Mouse (Mus musculus): Measurements from ENCODE around the gene Ap1g1. TPM values are rescaled to one million over a fixed set of nuclear protein-coding genes. Genes with fewer than 3 reads are reported as not detected.
"Not testable (repeated sequence)": the region's sequence is repeated elsewhere in the genome, so short reads cannot be mapped to it uniquely, and the experiment has no call there.

The Ap1g1 gene
- polyA plus RNA-seq, 1 experiment from 2014 or later = 24.7 TPM

- WGBS = 85% methylated on average over 5 of the region's 5 CpGs
- Histone ChIP-seq H3K9ac (no peak overlapping the region), H3K4me3 (no peak overlapping the region), H3K4me2 (no peak overlapping the region), H3K9me3 (replicated peaks) (no peaks in the 10 kb centered on the region), H3K27ac (no peak overlapping the region), H3K36me3 (peaks cover 12% of the 10 kb centered on the region; the same call in 1 of the 2 replicates), H3K27me3 (no peaks in the 10 kb centered on the region), H3K4me1 (replicated peaks) (peaks cover 10% of the 10 kb centered on the region)
- no peak for ATAC-seq (replicated peaks; ENCODE audit: insufficient number of reproducible peaks, insufficient read depth, low FRiP score, low read depth)
Measured at GRCm38 (mm10) chr8:109866690-109867089, 88.3 kb downstream of the Ap1g1 start.

- peaks cover 10% of the 10 kb centered on the region for H3K4me1 ChIP-seq (replicated peaks)
- H3K27ac ChIP-seq = peak within 1 kb of the TSS; percentile 92
- no peaks in the 10 kb centered on the region for H3K9me3 ChIP-seq (replicated peaks)
- H3K36me3 ChIP-seq = no peaks in the 10 kb centered on the region
- H3K9ac ChIP-seq = peak within 1 kb of the TSS; percentile 96
- under 1% methylated on average over 42 of the region's 42 CpGs for WGBS
- H3K4me3 ChIP-seq = peak within 1 kb of the TSS; percentile 90
- ATAC-seq (replicated peaks; ENCODE audit: insufficient number of reproducible peaks, insufficient read depth, low FRiP score, low read depth) = peak; percentile 98
- H3K4me2 ChIP-seq = peak within 1 kb of the TSS; percentile 96
- H3K27me3 ChIP-seq = no peaks in the 10 kb centered on the region
Measured at GRCm38 (mm10) chr8:109868003-109868679, 89.8 kb downstream of the Ap1g1 start, which contains the start of gene Phlpp2. Gene Phlpp2, plus strand, starts transcription at chr8:109868542.

- ATAC-seq (replicated peaks; ENCODE audit: insufficient number of reproducible peaks, insufficient read depth, low FRiP score, low read depth) = peak; percentile 83
- peaks cover 10% of the 10 kb centered on the region for H3K4me1 ChIP-seq (replicated peaks)
- H3K9me3 ChIP-seq (replicated peaks) = no peaks in the 10 kb centered on the region
- WGBS = under 1% methylated on average over 68 of the region's 78 CpGs
- H3K27me3 ChIP-seq = no peaks in the 10 kb centered on the region
- no peaks in the 10 kb centered on the region for H3K36me3 ChIP-seq
- peak overlapping the region; percentile 96 for H3K4me2 ChIP-seq
- H3K27ac ChIP-seq = peak overlapping the region; percentile 92
- peak overlapping the region; percentile 96 for H3K9ac ChIP-seq
- H3K4me3 ChIP-seq = peak overlapping the region; percentile 90
Measured at GRCm38 (mm10) chr8:109868680-109869361, 90.5 kb downstream of the Ap1g1 start.

GRCm38 (mm10) chr8:109871056-109871455 lies 92.7 kb downstream of the Ap1g1 start:
- no peaks in the 10 kb centered on the region for H3K36me3 ChIP-seq
- 76% methylated on average over 1 of the region's 1 CpGs for WGBS
- no peak overlapping the region for H3K27ac ChIP-seq
- H3K4me1 ChIP-seq (replicated peaks) = peaks cover 10% of the 10 kb centered on the region
- no peaks in the 10 kb centered on the region for H3K27me3 ChIP-seq
- ATAC-seq (replicated peaks; ENCODE audit: insufficient number of reproducible peaks, insufficient read depth, low FRiP score, low read depth) = no peak
- no peaks in the 10 kb centered on the region for H3K9me3 ChIP-seq (replicated peaks)
- H3K4me3 ChIP-seq = no peak overlapping the region
- no peak overlapping the region for H3K9ac ChIP-seq
- no peak overlapping the region for H3K4me2 ChIP-seq

- H3K9ac ChIP-seq; H3K27ac ChIP-seq; H3K9me3 ChIP-seq (replicated peaks); H3K4me1 ChIP-seq (replicated peaks); H3K27me3 ChIP-seq; ATAC-seq (replicated peaks; ENCODE audit: insufficient number of reproducible peaks, insufficient read depth, low FRiP score, low read depth); H3K4me3 ChIP-seq; H3K4me2 ChIP-seq; H3K36me3 ChIP-seq: not testable (repeated sequence)
- WGBS = 95% methylated on average over 3 of the region's 3 CpGs
Measured at GRCm38 (mm10) chr8:109873800-109874199, 95.4 kb downstream of the Ap1g1 start.

- Histone ChIP-seq H3K4me2 (no peak overlapping the region), H3K36me3 (no peaks in the 10 kb centered on the region; the same call in 1 of the 2 replicates), H3K4me3 (no peak overlapping the region), H3K27me3 (no peaks in the 10 kb centered on the region), H3K9ac (no peak overlapping the region), H3K4me1 (replicated peaks) (no peaks in the 10 kb centered on the region), H3K27ac (no peak overlapping the region), H3K9me3 (replicated peaks) (no peaks in the 10 kb centered on the region)
- no peak for ATAC-seq (replicated peaks; ENCODE audit: insufficient number of reproducible peaks, insufficient read depth, low FRiP score, low read depth)
- 72% methylated on average over 5 of the region's 5 CpGs for WGBS
Measured at GRCm38 (mm10) chr8:109880012-109880662, 101.8 kb downstream of the Ap1g1 start.

- ATAC-seq (replicated peaks; ENCODE audit: insufficient number of reproducible peaks, insufficient read depth, low FRiP score, low read depth) = no peak
- no peaks in the 10 kb centered on the region for H3K27me3 ChIP-seq
- H3K4me1 ChIP-seq (replicated peaks) = no peaks in the 10 kb centered on the region
- H3K9ac ChIP-seq = no peak overlapping the region
- no peak overlapping the region for H3K27ac ChIP-seq
- H3K4me2 ChIP-seq = no peak overlapping the region
- no peaks in the 10 kb centered on the region; the same call in 1 of the 2 replicates for H3K36me3 ChIP-seq
- H3K4me3 ChIP-seq = no peak overlapping the region
- H3K9me3 ChIP-seq (replicated peaks) = no peaks in the 10 kb centered on the region
Measured at GRCm38 (mm10) chr8:109885294-109885693, 106.9 kb downstream of the Ap1g1 start.

- Histone ChIP-seq H3K4me3 (no peak overlapping the region), H3K9me3 (replicated peaks) (no peaks in the 10 kb centered on the region; the same call in 1 of the 2 replicates), H3K9ac (no peak overlapping the region), H3K4me2 (no peak overlapping the region), H3K27ac (no peak overlapping the region), H3K4me1 (replicated peaks) (no peaks in the 10 kb centered on the region), H3K36me3 (peaks cover 9% of the 10 kb centered on the region; the same call in 1 of the 2 replicates), H3K27me3 (no peaks in the 10 kb centered on the region)
- ATAC-seq (replicated peaks; ENCODE audit: insufficient number of reproducible peaks, insufficient read depth, low FRiP score, low read depth) = no peak
- 94% methylated on average over 1 of the region's 1 CpGs for WGBS
Measured at GRCm38 (mm10) chr8:109889211-109889610, 110.9 kb downstream of the Ap1g1 start.

- WGBS = 91% methylated on average over 3 of the region's 3 CpGs
- Histone ChIP-seq H3K9ac (no peak overlapping the region), H3K4me2 (no peak overlapping the region), H3K9me3 (replicated peaks) (no peaks in the 10 kb centered on the region; the same call in 1 of the 2 replicates), H3K27me3 (no peaks in the 10 kb centered on the region), H3K4me3 (no peak overlapping the region), H3K36me3 (peaks cover 9% of the 10 kb centered on the region; the same call in 1 of the 2 replicates), H3K27ac (no peak overlapping the region), H3K4me1 (replicated peaks) (no peaks in the 10 kb centered on the region)
- no peak for ATAC-seq (replicated peaks; ENCODE audit: insufficient number of reproducible peaks, insufficient read depth, low FRiP score, low read depth)
Measured at GRCm38 (mm10) chr8:109890794-109891585, 112.6 kb downstream of the Ap1g1 start.

GRCm38 (mm10) chr8:109894636-109895035 lies 116.3 kb downstream of the Ap1g1 start:
- H3K27me3 ChIP-seq = no peaks in the 10 kb centered on the region
- peaks cover 13% of the 10 kb centered on the region; the same call in 1 of the 2 replicates for H3K36me3 ChIP-seq
- no peaks in the 10 kb centered on the region for H3K4me1 ChIP-seq (replicated peaks)
- H3K27ac ChIP-seq = no peak overlapping the region
- no peak overlapping the region for H3K4me2 ChIP-seq
- no peak for ATAC-seq (replicated peaks; ENCODE audit: insufficient number of reproducible peaks, insufficient read depth, low FRiP score, low read depth)
- WGBS = 100% methylated on average over 1 of the region's 1 CpGs
- H3K4me3 ChIP-seq = no peak overlapping the region
- no peak overlapping the region for H3K9ac ChIP-seq
- no peaks in the 10 kb centered on the region; the same call in 1 of the 2 replicates for H3K9me3 ChIP-seq (replicated peaks)

- no peak overlapping the region for H3K27ac ChIP-seq
- H3K4me3 ChIP-seq = no peak overlapping the region
- H3K27me3 ChIP-seq = no peaks in the 10 kb centered on the region
- ATAC-seq (replicated peaks; ENCODE audit: insufficient number of reproducible peaks, insufficient read depth, low FRiP score, low read depth) = no peak
- peaks cover 13% of the 10 kb centered on the region; the same call in 1 of the 2 replicates for H3K36me3 ChIP-seq
- H3K9ac ChIP-seq = no peak overlapping the region
- WGBS = 87% methylated on average over 12 of the region's 12 CpGs
- no peak overlapping the region for H3K4me2 ChIP-seq
- no peaks in the 10 kb centered on the region for H3K4me1 ChIP-seq (replicated peaks)
- no peaks in the 10 kb centered on the region; the same call in 1 of the 2 replicates for H3K9me3 ChIP-seq (replicated peaks)
Measured at GRCm38 (mm10) chr8:109895355-109895754, 117.0 kb downstream of the Ap1g1 start.

All from heart, embryonic 15.5 days (tissue).